In the genomic region with DNA sequence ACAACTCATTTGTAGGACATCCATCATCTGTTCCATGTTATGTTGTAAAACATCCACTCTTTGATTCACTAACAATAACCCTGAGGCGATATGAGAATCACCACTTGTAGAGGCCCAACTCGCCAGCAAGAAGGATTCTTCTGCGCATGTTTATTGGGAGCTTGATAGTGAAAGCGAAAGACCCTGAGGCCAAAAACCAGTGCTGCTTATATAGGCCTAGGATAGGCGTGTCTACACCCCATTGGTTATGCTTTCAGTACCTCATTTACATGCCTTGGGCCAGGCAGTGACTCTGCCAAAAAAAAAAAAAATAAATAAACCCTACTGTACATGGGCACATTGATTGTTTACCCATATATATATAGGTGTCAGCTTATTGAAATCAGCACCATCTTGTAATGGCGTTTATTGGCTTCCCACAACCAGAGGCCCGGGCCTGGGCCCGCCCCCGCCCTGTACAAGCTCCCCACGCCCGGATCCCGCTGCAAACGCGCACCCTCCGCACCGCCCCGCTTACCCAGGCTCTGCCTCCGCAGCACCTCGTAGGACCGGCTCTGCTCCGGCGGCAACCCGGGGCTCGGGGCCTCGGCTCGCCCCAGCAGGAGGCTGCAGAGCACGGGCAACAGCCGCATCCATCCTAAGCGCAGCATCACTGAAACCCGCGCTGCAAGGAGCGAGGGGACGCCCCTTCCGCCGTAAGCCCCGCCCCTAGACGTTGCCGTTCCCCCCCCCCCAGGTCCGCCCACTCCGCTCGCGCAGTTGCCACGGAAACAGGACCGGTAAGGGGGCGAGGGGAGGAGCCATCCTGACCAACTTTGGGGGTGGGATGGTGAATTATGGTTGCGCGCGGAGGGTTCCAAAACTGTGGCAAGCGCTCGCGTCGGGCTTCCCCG, we compare ENCODE assay signal across 8 mouse cellular contexts. TPM values are rescaled to one million over a fixed set of nuclear protein-coding genes. Genes with fewer than 3 reads are reported as not detected.
DNase-seq lines count a peak whose midpoint lies in the region; ATAC-seq lines count a peak whose summit lies in the region.

A gene (minus strand): TSS at position 673 of the 893 bp plus-strand sequence.

- peak within 1 kb of the TSS; percentile 80 for H3K4me3 ChIP-seq in hindbrain, embryonic 15.5 days

- peak within 1 kb of the TSS; percentile 90 for H3K9ac ChIP-seq in hindbrain, embryonic 15.5 days

- whole genome bisulfite sequencing in hindbrain, embryonic 15.5 days, result 7% methylated on average over 52 of the region's 53 CpGs

- H3K36me3 ChIP-seq in hindbrain, embryonic 15.5 days, result 0 out of 2 replicates have a peak, but pooled peaks cover 4% of the 10 kb centered on the region

- H3K4me1 ChIP-seq in hindbrain, embryonic 15.5 days (replicated peaks), result peaks cover 9% of the 10 kb centered on the region

- peak; percentile 88 for ATAC-seq in hindbrain, embryonic 15.5 days (ENCODE audit: low FRiP score, low read depth)

- peak within 1 kb of the TSS; percentile 82 for H3K27ac ChIP-seq in hindbrain, embryonic 15.5 days (replicated peaks)

- peak; percentile 90 for DNase-seq in ZHBTc4 (ENCODE audit: low read depth, low spot score)
- DNase-seq in cerebellum, postnatal 25 days, result peak; percentile 81 to 90
- DNase-seq in frontal cortex, postnatal 14 days (ENCODE audit: low spot score in 2 of 2), result peak; percentile 62 to 71
- DNase-seq in left cerebral cortex, adult 18-20 months (ENCODE audit: low spot score in 2 of 2), result peak; percentile 77
- peak; percentile 77 to 79 for DNase-seq in lung, postnatal 4 days
- DNase-seq in retina, postnatal 1 day, result peak; percentile 92
- DNase-seq in thymus, postnatal 4 days, result peak; percentile 92

- H3K27me3 ChIP-seq in hindbrain, embryonic 15.5 days, result no peaks in the 10 kb centered on the region

- H3K4me2 ChIP-seq in hindbrain, embryonic 15.5 days, result peak within 1 kb of the TSS; percentile 66

- no peaks in the 10 kb centered on the region for H3K9me3 ChIP-seq in hindbrain, embryonic 15.5 days

RNA-seq across cellular contexts. Expression of the gene that starts here (rescaled TPM):
- 266 and 286 TPM in 2 replicates for polyA plus RNA-seq in hindbrain, embryonic 15.5 days (2015; fragmentation: Nextera tagmentation; extraction: Ambion mirVana)
- 100 to 1,000 TPM; 160 to 161 TPM for total RNA-seq in left cerebral cortex, adult 18-20 months (2021)

Comparison
In these comparisons a context has a peak if more than half of its experiments do, and no peak if none do; other contexts are left out.
1. Peak in every context shown above with its lines: DNase-seq, ATAC-seq, H3K4me3 ChIP-seq and H3K27ac ChIP-seq.